Mouse (Mus musculus) kidney, postnatal 0 days (tissue): ENCODE results near the gene Mfsd5. TPM values are rescaled to one million over a fixed set of nuclear protein-coding genes. Genes with fewer than 3 reads are reported as not detected.
A peak's percentile ranks its signal among the peaks of the same experiment; 100 is the strongest.

ENCODE experiments used
- ATAC-seq: fragments of 200-750 bp; cut with Nextera tagmentation; replicated peaks from 2 replicates; pipeline ENCODE4 v1.8.0; 2017; ENCODE audit warnings: low read depth, moderate number of reproducible peaks, moderate TSS enrichment, moderate library complexity; ENCODE audit not compliant: low FRiP score
- DNase-seq: peaks from one replicate; pipeline ENCODE4 v3.0.0-alpha.2; 2016; ENCODE audit warnings: low spot score
- H3K27ac ChIP-seq: fragments of 300-500 bp; sonication (generic); 2 replicates; pipeline ENCODE4 v1.5.1; 2014; ENCODE audit warnings: mild to moderate bottlenecking
- H3K27me3 ChIP-seq: fragments of 300-500 bp; sonication (generic); 2 replicates; pipeline ENCODE4 v1.6.1; 2014; ENCODE audit warnings: low read length, mixed read lengths; ENCODE audit not compliant: insufficient read depth
- H3K36me3 ChIP-seq: fragments of 300-500 bp; sonication (generic); 2 replicates; pipeline ENCODE4 v1.6.1; 2014; ENCODE audit warnings: low read length, mixed read lengths; ENCODE audit not compliant: insufficient read depth
- H3K4me1 ChIP-seq: fragments of 300-500 bp; sonication (generic); replicated peaks from 2 replicates; pipeline ENCODE4 v1.6.1; 2014; ENCODE audit warnings: antibody characterized with exemption, low read length, mixed read lengths; ENCODE audit not compliant: insufficient read depth
- H3K4me2 ChIP-seq: fragments of 300-500 bp; sonication (generic); 2 replicates; pipeline ENCODE4 v1.6.1; 2014; ENCODE audit warnings: mild to moderate bottlenecking, low read length, moderate library complexity, mixed read lengths
- H3K4me3 ChIP-seq: fragments of 300-500 bp; sonication (generic); replicated peaks from 2 replicates; pipeline ENCODE4 v1.5.1; 2014; ENCODE audit warnings: low read depth, low read length
- H3K9ac ChIP-seq: fragments of 300-500 bp; sonication (generic); 2 replicates; pipeline ENCODE4 v1.6.1; 2014; ENCODE audit warnings: low read depth, low read length
- H3K9me3 ChIP-seq: fragments of 300-500 bp; sonication (generic); replicated peaks from 2 replicates; pipeline ENCODE4 v1.6.1; 2016; ENCODE audit warnings: low read length, inconsistent platforms, mixed read lengths
- CTCF ChIP-seq: IDR thresholded peaks from 2 replicates; pipeline ENCODE4 v1.5.1; 2016; ENCODE audit warnings: antibody characterized with exemption, low read depth, mild to moderate bottlenecking, moderate library complexity
- WGBS: fragments of 180-500 bp; shearing (Covaris S2); extraction: QIAGEN DNeasy Blood & Tissue Kit; methylation state at CpG from one replicate; pipeline ENCODE4 v1.1.7; 2014; 5-methylcytosine and 5-hydroxymethylcytosine counted together
- polyA plus RNA-seq: library from polyadenylated mRNA; unstranded; fragments of >200 nt; fragmentation: Nextera tagmentation; extraction: Ambion mirVana; gene quantifications from 2 replicates; pipeline ENCODE4 v1.2.1, GENCODE M21; 2015

Mfsd5 gene
- polyA plus RNA-seq, 1 experiment from 2014 or later: 73.2 TPM

DNA sequence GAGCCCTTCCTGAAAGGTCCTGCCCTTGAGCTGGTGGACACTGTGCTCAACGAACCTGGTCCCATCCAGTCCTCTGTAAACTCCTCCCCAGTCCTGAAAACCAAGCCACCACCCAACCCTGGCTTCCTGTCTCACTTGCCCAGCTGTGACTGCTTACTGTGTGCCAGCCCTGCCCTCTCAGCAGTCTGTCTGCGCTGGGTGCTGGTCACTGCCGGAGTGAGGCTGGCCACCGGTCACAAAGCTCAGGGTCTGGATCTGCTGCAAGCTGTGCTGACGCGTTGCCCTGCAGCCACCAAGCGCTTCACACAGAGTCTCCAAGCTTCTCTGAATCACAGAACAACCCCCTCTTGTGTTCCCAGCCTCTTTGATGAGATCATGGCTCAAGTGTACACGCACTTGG lies 36.0 kb downstream of the Mfsd5 start:
- Histone ChIP-seq H3K4me3 (no peak overlapping the region), H3K9me3 (no peaks in the 10 kb centered on the region), H3K9ac (no peak overlapping the region), H3K27me3 (no peaks in the 10 kb centered on the region), H3K36me3 (peaks cover 18% of the 10 kb centered on the region), H3K4me2 (no peak overlapping the region), H3K4me1 (no peaks in the 10 kb centered on the region), H3K27ac (no peak overlapping the region)
- ATAC-seq (no peak), DNase-seq (no peak)
- no peak for TF ChIP-seq CTCF
- WGBS: 89% methylated on average over 8 of the region's 8 CpGs

GRCm38 (mm10) chr15:102316263-102316662 lies 37.0 kb downstream of the Mfsd5 start:
- Histone ChIP-seq H3K9me3 (no peaks in the 10 kb centered on the region), H3K27me3 (no peaks in the 10 kb centered on the region), H3K36me3 (peaks cover 25% of the 10 kb centered on the region), H3K4me1 (no peaks in the 10 kb centered on the region), H3K4me3 (no peak overlapping the region), H3K27ac (no peak overlapping the region), H3K4me2 (no peak overlapping the region), H3K9ac (no peak overlapping the region)
- peak; percentile 72 for DNase-seq
- ATAC-seq: no peak
- 87% methylated on average over 6 of the region's 6 CpGs for WGBS
- peak; percentile 78 for TF ChIP-seq CTCF

- WGBS: 76% methylated on average over 12 of the region's 12 CpGs
- DNase-seq (no peak), ATAC-seq (no peak)
- H3K4me3 ChIP-seq: no peak overlapping the region
- TF ChIP-seq CTCF: peak; percentile 32; the same call in 1 of the 2 replicates
- peak overlapping the region; percentile 74; the same call in 1 of the 2 replicates for H3K4me2 ChIP-seq
- H3K27me3 ChIP-seq: no peaks in the 10 kb centered on the region
- H3K4me1 ChIP-seq: peaks cover 11% of the 10 kb centered on the region; the same call in 1 of the 2 replicates
- H3K9me3 ChIP-seq: no peaks in the 10 kb centered on the region
- peaks cover 12% of the 10 kb centered on the region for H3K36me3 ChIP-seq
- H3K9ac ChIP-seq: no peak overlapping the region
- no peak overlapping the region; the same call in 1 of the 2 replicates for H3K27ac ChIP-seq
Measured at GRCm38 (mm10) chr15:102324654-102325473, 45.6 kb downstream of the Mfsd5 start.

- under 1% methylated on average over 40 of the region's 40 CpGs for WGBS
- TF ChIP-seq CTCF: peak; percentile 50
Measured at GRCm38 (mm10) chr15:102326022-102326576, 46.8 kb downstream of the Mfsd5 start, which contains the start of gene Pfdn5. Gene Pfdn5 (plus strand): TSS chr15:102326116.

GRCm38 (mm10) chr15:102326892-102327291 lies 47.6 kb downstream of the Mfsd5 start:
- 56% methylated on average over 8 of the region's 8 CpGs for WGBS
- peak overlapping the region; percentile 54 for H3K27ac ChIP-seq

More at GRCm38 (mm10) chr15:102326022-102326576, 46.8 kb downstream of the Mfsd5 start, which contains the start of gene Pfdn5:
- Histone ChIP-seq H3K9ac (peak within 1 kb of the TSS; percentile 72), H3K27me3 (no peaks in the 10 kb centered on the region), H3K36me3 (peaks cover 5% of the 10 kb centered on the region; the same call in 1 of the 2 replicates), H3K27ac (peak within 1 kb of the TSS; percentile 54), H3K4me3 (peak within 1 kb of the TSS; percentile 75), H3K4me2 (peak within 1 kb of the TSS; percentile 74), H3K4me1 (peaks cover 13% of the 10 kb centered on the region; the same call in 1 of the 2 replicates), H3K9me3 (no peaks in the 10 kb centered on the region)
- DNase-seq: peak; percentile 93
- ATAC-seq: peak; percentile 79

More at GRCm38 (mm10) chr15:102326892-102327291, 47.6 kb downstream of the Mfsd5 start:
- H3K9me3 ChIP-seq: no peaks in the 10 kb centered on the region
- DNase-seq (no peak), ATAC-seq (no peak)
- peak overlapping the region; percentile 75 for H3K4me3 ChIP-seq
- peak overlapping the region; percentile 72 for H3K9ac ChIP-seq
- peak overlapping the region; percentile 74 for H3K4me2 ChIP-seq
- peaks cover 5% of the 10 kb centered on the region; the same call in 1 of the 2 replicates for H3K36me3 ChIP-seq
- TF ChIP-seq CTCF: no peak
- no peaks in the 10 kb centered on the region for H3K27me3 ChIP-seq
- H3K4me1 ChIP-seq: peaks cover 16% of the 10 kb centered on the region; the same call in 1 of the 2 replicates

Other genes with a start within 250 kb of the Mfsd5 start
- 96.1 and 102 TPM in 2 replicates for gene Eif4b, start 205.7 kb upstream of the Mfsd5 start, polyA plus RNA-seq
- gene Tns2, start 179.0 kb upstream of the Mfsd5 start, polyA plus RNA-seq: 34.4 and 35.8 TPM in 2 replicates
- gene Spryd3, start 143.2 kb upstream of the Mfsd5 start, polyA plus RNA-seq: 14.3 and 16.6 TPM in 2 replicates
- gene Igfbp6, start 135.1 kb upstream of the Mfsd5 start, polyA plus RNA-seq: 20.5 and 28.3 TPM in 2 replicates
- gene Soat2, start 128.9 kb upstream of the Mfsd5 start, polyA plus RNA-seq: 0.28 and 0.34 TPM in 2 replicates
- gene Zfp740, start 76.2 kb upstream of the Mfsd5 start, polyA plus RNA-seq: 45.4 and 49.0 TPM in 2 replicates
- gene Csad, start 74.7 kb upstream of the Mfsd5 start, polyA plus RNA-seq: 142 TPM in 2 replicates
- 0.69 and 1.2 TPM in 2 replicates for gene Itgb7, start 47.5 kb upstream of the Mfsd5 start, polyA plus RNA-seq
- gene Rarg, start 21.9 kb upstream of the Mfsd5 start, polyA plus RNA-seq: 23.2 and 23.5 TPM in 2 replicates
- 0.23 and 0.38 TPM in 2 replicates for gene Gm9918, start 8.9 kb upstream of the Mfsd5 start, polyA plus RNA-seq
- gene Espl1, start 16.8 kb downstream of the Mfsd5 start, polyA plus RNA-seq: 6.1 and 7.5 TPM in 2 replicates
- 511 and 565 TPM in 2 replicates for gene Pfdn5, start 46.7 kb downstream of the Mfsd5 start, polyA plus RNA-seq
- gene Myg1, start 52.3 kb downstream of the Mfsd5 start, polyA plus RNA-seq: 84.9 and 86.9 TPM in 2 replicates
- gene Aaas, start 71.3 kb downstream of the Mfsd5 start, polyA plus RNA-seq: 37.1 and 42.2 TPM in 2 replicates
- 0.61 and 1.1 TPM in 2 replicates for gene Sp7, start 87.7 kb downstream of the Mfsd5 start, polyA plus RNA-seq
- gene Sp1, start 126.7 kb downstream of the Mfsd5 start, polyA plus RNA-seq: 8.8 TPM in 2 replicates
- gene Amhr2, start 165.9 kb downstream of the Mfsd5 start, polyA plus RNA-seq: 0.46 and 0.80 TPM in 2 replicates
- gene Prr13, start 179.6 kb downstream of the Mfsd5 start, polyA plus RNA-seq: 109 and 117 TPM in 2 replicates
- gene Pcbp2, start 191.1 kb downstream of the Mfsd5 start, polyA plus RNA-seq: 185 and 191 TPM in 2 replicates
- gene Gm10337, start 224.3 kb downstream of the Mfsd5 start, polyA plus RNA-seq: 1.8 TPM in 1 of 2 replicates, not detected in the other
- gene Map3k12, start 237.6 kb downstream of the Mfsd5 start, polyA plus RNA-seq: 7.8 and 8.1 TPM in 2 replicates
- gene Tarbp2, start 238.7 kb downstream of the Mfsd5 start, polyA plus RNA-seq: 57.2 and 59.2 TPM in 2 replicates
- 1.6 TPM in 2 replicates for gene Npff, start 245.5 kb downstream of the Mfsd5 start, polyA plus RNA-seq